Mouse (Mus musculus): ENCODE results near the gene Trim61. TPM values are rescaled to one million over a fixed set of nuclear protein-coding genes. Genes with fewer than 3 reads are reported as not detected.
A peak's percentile ranks its signal among the peaks of the same experiment; 100 is the strongest.

Gene Trim61
- 0.22 TPM in 1 of 2 replicates, not detected in the other for polyA plus RNA-seq (2016; fragmentation: Nextera tagmentation; extraction: Ambion mirVana)

DNA sequence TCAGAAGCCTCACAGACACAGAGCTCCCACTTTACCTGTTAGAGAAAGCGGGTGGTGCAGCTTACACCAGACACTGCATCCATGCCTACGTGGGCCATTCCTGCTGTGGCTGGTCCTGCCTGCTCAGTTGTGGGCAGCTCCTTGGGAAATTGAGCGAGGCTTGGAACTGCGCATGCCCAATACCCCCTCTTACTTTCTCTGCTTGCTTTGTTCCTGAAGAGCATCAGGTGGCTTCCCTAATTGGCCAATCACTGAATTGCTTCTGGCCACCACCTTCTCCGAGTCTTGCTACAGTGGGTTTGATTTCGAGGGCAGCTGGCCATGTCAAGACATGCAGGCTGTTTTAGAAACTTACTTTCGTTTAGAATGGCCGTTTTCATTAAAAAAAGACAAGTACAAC, at the start of gene Trim61, which contains the start of gene Trim60:
Gene Trim61 (minus strand): TSS at position 101 of the 400 bp plus-strand sequence.
Gene Trim60 (minus strand): TSS at position 162 of the 400 bp plus-strand sequence.
- ATAC-seq (ENCODE audit: insufficient number of reproducible peaks, insufficient read depth, low FRiP score, low TSS enrichment), result no peak
- Histone ChIP-seq H3K9me3 (no peaks in the 10 kb centered on the region), H3K4me3 (no peak within 1 kb of the TSS), H3K27ac (no peak within 1 kb of the TSS), H3K9ac (no peak within 1 kb of the TSS), H3K36me3 (no peaks in the 10 kb centered on the region), H3K4me1 (no peaks in the 10 kb centered on the region), H3K27me3 (no peaks in the 10 kb centered on the region), H3K4me2 (replicated peaks) (no peak within 1 kb of the TSS)
- 84% methylated on average over 8 of the region's 8 CpGs for WGBS

DNA sequence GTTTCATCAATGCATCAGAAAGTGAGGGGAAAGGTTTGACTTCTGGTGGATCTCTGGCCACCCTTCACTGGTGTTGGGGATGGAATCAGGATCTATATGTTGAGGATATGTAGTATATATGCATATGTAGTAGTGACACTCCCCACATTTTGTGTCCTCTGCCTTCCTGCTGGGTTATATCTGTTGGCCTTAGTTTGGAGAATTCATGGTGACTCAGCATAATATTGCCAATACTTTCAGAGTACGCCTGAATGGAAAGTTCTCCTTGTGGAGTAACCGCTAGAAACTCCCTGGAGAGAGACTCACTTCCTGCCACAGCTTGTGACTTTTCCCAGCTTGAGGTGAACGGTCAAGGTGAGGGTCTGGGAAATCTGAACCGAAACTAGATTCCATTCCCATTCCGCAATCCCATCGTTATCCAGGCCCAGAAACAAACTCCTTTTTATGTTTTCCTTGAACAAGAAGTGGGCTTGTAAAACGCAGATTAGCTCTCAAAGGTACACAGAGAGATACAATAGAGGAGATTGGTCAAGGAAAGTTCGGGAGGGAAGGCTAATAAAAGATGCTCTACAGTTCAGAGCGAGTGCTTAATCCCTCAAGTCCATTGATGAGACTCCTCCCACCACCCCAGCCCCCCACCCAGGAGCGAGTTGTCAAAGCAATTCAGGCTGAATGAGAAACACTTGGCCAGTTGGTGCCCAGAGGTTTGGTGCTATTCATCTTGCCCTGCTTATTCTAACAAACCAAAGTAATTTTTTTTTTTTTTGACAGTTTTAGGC, 49.6 kb upstream of the Trim61 start:
- Histone ChIP-seq H3K4me2 (replicated peaks) (no peak overlapping the region), H3K27ac (no peak overlapping the region), H3K4me3 (no peak overlapping the region), H3K27me3 (no peaks in the 10 kb centered on the region), H3K36me3 (no peaks in the 10 kb centered on the region), H3K4me1 (no peaks in the 10 kb centered on the region), H3K9ac (no peak overlapping the region), H3K9me3 (no peaks in the 10 kb centered on the region)
- ATAC-seq (ENCODE audit: insufficient number of reproducible peaks, insufficient read depth, low FRiP score, low TSS enrichment), result no peak
- 45% methylated on average over 10 of the region's 10 CpGs for WGBS

DNA sequence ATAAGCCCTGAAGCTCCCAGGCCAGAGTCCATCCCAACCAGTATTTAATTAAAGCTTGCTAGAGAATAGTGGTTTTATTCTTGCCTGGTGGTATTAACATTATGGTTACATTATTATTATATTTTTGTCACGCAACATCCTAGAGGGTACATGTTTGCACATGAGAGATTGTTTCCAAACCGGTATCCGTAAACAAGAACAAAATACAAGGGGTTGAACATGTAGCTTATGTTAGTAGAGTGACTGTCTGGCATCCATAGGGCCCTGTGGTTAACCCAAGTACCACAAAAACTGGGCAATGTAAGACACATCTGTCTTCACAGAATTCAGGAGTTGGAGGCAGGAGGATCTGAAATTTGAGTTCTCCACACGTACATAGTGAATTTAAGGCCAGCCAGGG, 48.7 kb upstream of the Trim61 start:
- no peaks in the 10 kb centered on the region for H3K36me3 ChIP-seq
- H3K27me3 ChIP-seq, result no peaks in the 10 kb centered on the region
- H3K9ac ChIP-seq, result no peak overlapping the region
- 84% methylated on average over 4 of the region's 4 CpGs for whole genome bisulfite sequencing
- no peaks in the 10 kb centered on the region for H3K9me3 ChIP-seq
- no peak overlapping the region for H3K4me2 ChIP-seq (replicated peaks)
- H3K4me1 ChIP-seq, result no peaks in the 10 kb centered on the region
- H3K27ac ChIP-seq, result no peak overlapping the region
- no peak for ATAC-seq (ENCODE audit: insufficient number of reproducible peaks, insufficient read depth, low FRiP score, low TSS enrichment)
- no peak overlapping the region for H3K4me3 ChIP-seq

DNA sequence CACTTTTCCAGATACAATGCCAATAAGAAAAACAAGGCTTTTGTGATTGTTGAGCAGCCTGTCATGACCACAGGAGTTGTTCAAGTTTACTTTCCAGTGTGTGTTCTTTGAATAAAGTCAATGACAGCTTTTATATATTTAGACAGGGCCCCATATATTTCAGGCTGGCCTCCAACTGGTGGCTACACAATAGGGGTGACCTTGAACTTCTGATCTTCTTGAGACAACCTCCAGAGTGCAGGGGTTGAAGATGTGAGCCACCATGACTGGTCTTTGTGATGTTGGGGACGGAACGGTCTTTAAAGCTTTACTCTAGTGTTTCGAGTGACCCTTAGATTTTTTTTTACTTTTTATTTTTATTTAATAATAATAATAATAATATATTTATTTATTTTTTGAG, 47.3 kb upstream of the Trim61 start:
- no peak overlapping the region for H3K4me2 ChIP-seq (replicated peaks)
- 88% methylated on average over 3 of the region's 3 CpGs for WGBS
- no peaks in the 10 kb centered on the region for H3K36me3 ChIP-seq
- H3K4me3 ChIP-seq, result no peak overlapping the region
- no peak overlapping the region for H3K27ac ChIP-seq
- no peak overlapping the region for H3K9ac ChIP-seq
- no peaks in the 10 kb centered on the region; the same call in 1 of the 2 replicates for H3K9me3 ChIP-seq
- no peak for ATAC-seq (ENCODE audit: insufficient number of reproducible peaks, insufficient read depth, low FRiP score, low TSS enrichment)
- H3K4me1 ChIP-seq, result no peaks in the 10 kb centered on the region
- H3K27me3 ChIP-seq, result no peaks in the 10 kb centered on the region

DNA sequence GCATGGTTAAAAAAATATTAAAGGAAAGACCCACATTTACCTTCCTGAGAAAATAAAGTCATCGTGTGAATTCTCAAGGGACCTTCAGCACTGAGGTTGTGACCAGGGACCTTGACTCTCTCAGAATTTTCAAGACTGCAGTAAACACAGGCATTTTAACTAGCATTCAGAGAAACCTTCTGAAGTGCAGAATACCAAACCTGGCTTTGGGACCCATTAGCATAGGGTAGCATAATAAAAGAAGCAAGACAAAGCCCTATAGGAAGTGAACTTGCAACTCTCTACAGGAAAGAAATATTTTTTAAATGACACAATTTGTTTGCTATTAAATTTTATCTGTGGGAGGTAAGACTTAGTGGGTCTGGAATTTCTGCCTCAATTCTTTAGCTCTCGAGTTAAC, 45.7 kb upstream of the Trim61 start:
- Histone ChIP-seq H3K27me3 (no peaks in the 10 kb centered on the region), H3K4me2 (replicated peaks) (no peak overlapping the region), H3K9me3 (no peaks in the 10 kb centered on the region; the same call in 1 of the 2 replicates), H3K9ac (no peak overlapping the region), H3K27ac (no peak overlapping the region), H3K4me1 (no peaks in the 10 kb centered on the region), H3K4me3 (no peak overlapping the region), H3K36me3 (no peaks in the 10 kb centered on the region)
- 52% methylated on average over 2 of the region's 2 CpGs for WGBS
- no peak for ATAC-seq (ENCODE audit: insufficient number of reproducible peaks, insufficient read depth, low FRiP score, low TSS enrichment)

DNA sequence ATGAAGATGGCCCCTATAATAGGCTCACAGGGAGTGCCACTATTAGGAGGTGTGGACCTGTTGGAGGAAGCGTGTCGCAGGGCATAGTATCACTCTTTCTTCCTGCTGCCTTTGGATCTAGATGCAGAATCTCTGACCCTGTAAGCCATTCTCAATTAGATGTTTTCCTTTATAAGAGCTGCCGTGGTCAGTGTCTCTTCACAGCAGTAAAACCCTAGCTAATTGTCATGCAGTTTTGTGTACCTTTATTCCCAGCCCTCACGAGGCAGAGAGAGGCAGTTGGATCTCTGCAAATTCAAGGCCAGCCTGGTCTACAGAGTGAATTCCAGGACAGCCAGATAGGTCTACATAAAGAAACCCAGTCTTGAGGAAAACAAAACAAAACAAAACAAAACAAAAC, 43.9 kb upstream of the Trim61 start:
- H3K27ac ChIP-seq, result no peak overlapping the region
- no peaks in the 10 kb centered on the region for H3K27me3 ChIP-seq
- WGBS, result 76% methylated on average over 4 of the region's 4 CpGs
- no peak overlapping the region for H3K4me3 ChIP-seq
- ATAC-seq (ENCODE audit: insufficient number of reproducible peaks, insufficient read depth, low FRiP score, low TSS enrichment), result no peak
- H3K36me3 ChIP-seq, result no peaks in the 10 kb centered on the region
- H3K9me3 ChIP-seq, result no peaks in the 10 kb centered on the region; the same call in 1 of the 2 replicates
- H3K4me2 ChIP-seq (replicated peaks), result no peak overlapping the region
- H3K9ac ChIP-seq, result no peak overlapping the region
- H3K4me1 ChIP-seq, result no peaks in the 10 kb centered on the region

DNA sequence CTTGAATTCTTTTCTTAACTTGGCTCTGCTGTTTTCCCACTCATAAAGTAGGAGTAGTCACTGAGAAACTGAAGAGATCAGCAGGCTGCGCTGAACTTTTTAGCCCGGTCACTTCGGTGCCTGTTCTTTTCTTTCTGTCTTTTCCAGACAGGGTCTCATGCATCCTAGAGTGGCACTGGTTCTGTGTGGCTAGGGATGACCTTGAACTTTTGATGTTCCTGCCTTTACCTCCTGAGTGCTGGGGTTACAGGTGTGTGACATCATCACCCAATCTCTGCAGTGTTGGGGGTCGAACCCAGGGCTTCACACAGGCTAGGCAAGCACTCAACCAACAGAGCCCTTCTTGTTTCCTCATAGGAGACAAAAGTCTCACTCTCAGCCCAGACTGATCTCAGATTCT, 38.4 kb upstream of the Trim61 start:
- Histone ChIP-seq H3K4me2 (replicated peaks) (no peak overlapping the region), H3K36me3 (no peaks in the 10 kb centered on the region), H3K9me3 (no peaks in the 10 kb centered on the region; the same call in 1 of the 2 replicates), H3K4me1 (no peaks in the 10 kb centered on the region; the same call in 1 of the 2 replicates), H3K27me3 (no peaks in the 10 kb centered on the region), H3K27ac (no peak overlapping the region), H3K4me3 (no peak overlapping the region), H3K9ac (no peak overlapping the region)
- 0 out of 2 replicates have a peak, but pooled peaks have one; percentile 35 for ATAC-seq (ENCODE audit: insufficient number of reproducible peaks, insufficient read depth, low FRiP score, low TSS enrichment)
- 92% methylated on average over 4 of the region's 4 CpGs for WGBS

DNA sequence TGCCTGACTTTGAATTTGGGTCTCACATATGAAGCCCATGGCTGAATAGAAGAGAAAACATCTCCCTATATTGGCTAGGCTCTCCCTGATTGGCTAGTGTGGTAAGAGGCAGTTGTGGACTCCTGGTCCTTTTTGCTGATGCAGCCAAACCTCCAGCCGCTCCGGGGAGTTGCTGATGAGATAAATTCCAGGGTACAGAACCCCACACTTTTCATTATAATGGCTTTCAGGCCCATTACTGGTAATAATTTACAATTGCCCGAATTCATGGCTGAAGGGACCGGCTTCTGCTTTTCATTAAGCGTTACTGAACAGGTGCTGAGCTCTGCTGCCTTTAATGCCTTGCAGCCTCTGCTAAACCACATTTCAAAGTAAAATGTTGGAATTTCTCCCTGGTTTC, 35.6 kb upstream of the Trim61 start:
- 29% methylated on average over 5 of the region's 5 CpGs for WGBS
- Histone ChIP-seq H3K9me3 (no peaks in the 10 kb centered on the region), H3K9ac (no peak overlapping the region), H3K4me1 (no peaks in the 10 kb centered on the region; the same call in 1 of the 2 replicates), H3K27me3 (no peaks in the 10 kb centered on the region), H3K4me2 (replicated peaks) (no peak overlapping the region), H3K27ac (no peak overlapping the region), H3K4me3 (no peak overlapping the region), H3K36me3 (no peaks in the 10 kb centered on the region)
- no peak for ATAC-seq (ENCODE audit: insufficient number of reproducible peaks, insufficient read depth, low FRiP score, low TSS enrichment)

DNA sequence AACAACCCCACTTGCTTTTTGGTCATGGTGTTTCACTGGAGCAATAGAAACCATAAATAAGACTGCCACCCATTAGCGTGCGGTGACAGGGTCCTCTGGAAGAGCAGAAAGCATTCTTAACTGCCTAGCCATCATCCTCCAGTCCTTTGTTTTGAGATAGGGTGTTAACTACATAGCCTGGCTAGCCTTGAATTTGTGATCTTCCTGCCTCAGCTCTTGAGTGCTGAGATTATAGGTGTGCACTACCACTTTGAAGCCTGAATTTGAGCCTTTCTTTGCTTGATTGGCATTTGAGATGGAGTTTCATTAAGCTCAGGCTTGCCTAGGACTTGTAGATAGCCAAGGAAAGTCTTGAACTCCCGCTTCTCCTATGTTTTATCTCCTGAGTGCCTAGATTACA, 35.2 kb upstream of the Trim61 start:
- H3K4me3 ChIP-seq, result no peak overlapping the region
- H3K9me3 ChIP-seq, result no peaks in the 10 kb centered on the region
- no peaks in the 10 kb centered on the region for H3K36me3 ChIP-seq
- no peak overlapping the region for H3K27ac ChIP-seq
- no peak for ATAC-seq (ENCODE audit: insufficient number of reproducible peaks, insufficient read depth, low FRiP score, low TSS enrichment)
- H3K27me3 ChIP-seq, result no peaks in the 10 kb centered on the region
- WGBS, result 80% methylated on average over 3 of the region's 3 CpGs
- no peak overlapping the region for H3K9ac ChIP-seq
- no peaks in the 10 kb centered on the region; the same call in 1 of the 2 replicates for H3K4me1 ChIP-seq
- H3K4me2 ChIP-seq (replicated peaks), result no peak overlapping the region

DNA sequence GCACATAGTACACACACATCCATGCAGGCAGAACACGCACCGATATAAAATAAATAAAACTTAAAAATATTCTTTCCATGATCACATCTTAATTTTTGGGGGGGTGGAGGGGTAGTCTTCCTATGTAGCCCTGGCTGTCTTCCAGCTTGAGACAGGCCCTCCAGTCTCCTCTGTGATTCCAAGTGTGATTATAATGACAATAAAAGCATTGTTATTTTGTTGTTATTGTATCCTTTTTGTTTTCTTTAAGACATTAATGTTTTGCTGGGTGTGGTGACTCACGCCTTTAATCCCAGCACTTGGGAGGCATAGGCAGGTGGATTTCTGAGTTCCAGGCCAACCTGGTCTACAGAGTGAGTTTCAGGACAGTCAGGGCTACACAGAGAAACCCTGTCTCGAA, 29.5 kb upstream of the Trim61 start:
- no peak for ATAC-seq (ENCODE audit: insufficient number of reproducible peaks, insufficient read depth, low FRiP score, low TSS enrichment)
- H3K27ac ChIP-seq, result no peak overlapping the region
- no peak overlapping the region for H3K4me3 ChIP-seq
- H3K4me2 ChIP-seq (replicated peaks), result no peak overlapping the region
- H3K9me3 ChIP-seq, result no peaks in the 10 kb centered on the region
- no peak overlapping the region for H3K9ac ChIP-seq
- H3K36me3 ChIP-seq, result no peaks in the 10 kb centered on the region
- H3K4me1 ChIP-seq, result no peaks in the 10 kb centered on the region
- H3K27me3 ChIP-seq, result no peaks in the 10 kb centered on the region
- 83% methylated on average over 4 of the region's 4 CpGs for WGBS

DNA sequence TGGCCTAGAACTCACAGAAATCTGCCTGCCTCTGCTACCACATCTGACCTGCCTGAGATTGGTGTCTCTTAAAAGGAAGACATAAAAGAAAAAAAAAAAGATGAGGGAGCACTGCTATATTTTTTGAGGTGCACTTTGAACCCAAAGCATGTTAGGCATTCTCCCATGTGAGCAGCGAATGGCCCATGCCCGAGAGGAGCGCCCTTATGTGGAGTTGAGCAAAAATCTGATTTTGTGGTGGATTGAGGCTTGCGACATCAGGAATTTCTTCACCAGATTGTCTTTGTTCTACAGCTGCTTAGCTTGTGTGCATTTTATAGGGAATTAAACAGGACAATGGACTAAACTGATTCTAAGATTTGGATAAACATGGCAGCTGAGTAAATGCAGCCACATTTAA, 28.9 kb upstream of the Trim61 start:
- ATAC-seq (ENCODE audit: insufficient number of reproducible peaks, insufficient read depth, low FRiP score, low TSS enrichment), result no peak
- H3K27me3 ChIP-seq, result no peaks in the 10 kb centered on the region
- WGBS, result 96% methylated on average over 4 of the region's 4 CpGs

DNA sequence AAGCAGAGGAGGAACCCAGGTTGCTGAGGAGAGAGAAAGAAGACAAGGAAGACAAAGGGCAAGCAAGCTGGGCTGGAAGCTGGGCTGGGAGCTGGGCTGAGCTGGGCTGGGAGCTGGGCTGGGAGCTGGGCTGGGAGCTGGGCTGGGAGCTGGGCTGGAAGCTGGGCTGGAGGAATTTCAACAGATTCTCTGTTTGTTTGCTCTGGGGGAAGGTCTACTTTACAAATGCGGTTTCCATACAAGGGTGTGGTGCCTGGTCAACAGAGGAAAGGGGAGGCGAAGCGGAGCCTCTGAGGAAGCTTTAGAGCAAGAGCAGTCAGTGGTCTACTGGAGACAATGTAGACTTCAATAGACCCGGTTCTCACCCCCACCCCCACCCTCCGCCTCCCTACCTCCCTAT, 28.2 kb upstream of the Trim61 start:
- WGBS, result 55% methylated on average over 5 of the region's 5 CpGs
- H3K9ac ChIP-seq, result no peak overlapping the region
- H3K4me1 ChIP-seq, result no peaks in the 10 kb centered on the region
- no peak overlapping the region for H3K4me3 ChIP-seq
- H3K27me3 ChIP-seq, result no peaks in the 10 kb centered on the region
- no peaks in the 10 kb centered on the region for H3K36me3 ChIP-seq
- no peaks in the 10 kb centered on the region for H3K9me3 ChIP-seq
- 0 out of 2 replicates have a peak, but pooled peaks have one; percentile 28 for ATAC-seq (ENCODE audit: insufficient number of reproducible peaks, insufficient read depth, low FRiP score, low TSS enrichment)
- no peak overlapping the region for H3K4me2 ChIP-seq (replicated peaks)
- H3K27ac ChIP-seq, result no peak overlapping the region

More for the DNA sequence above, 28.9 kb upstream of the Trim61 start:
- no peaks in the 10 kb centered on the region for H3K9me3 ChIP-seq
- no peak overlapping the region for H3K27ac ChIP-seq
- H3K4me2 ChIP-seq (replicated peaks), result no peak overlapping the region
- H3K36me3 ChIP-seq, result no peaks in the 10 kb centered on the region
- no peak overlapping the region for H3K9ac ChIP-seq
- no peaks in the 10 kb centered on the region for H3K4me1 ChIP-seq
- no peak overlapping the region for H3K4me3 ChIP-seq
